Mouse (Mus musculus) CH12.LX (cell line): ENCODE data around the gene Ccdc182.

Experiments
- BHLHE40 ChIP-seq: IDR thresholded peaks from 2 replicates; pipeline ENCODE4 v1.6.1; 2011; ENCODE audit warnings: mild to moderate bottlenecking, low read depth, low read length, improper control_type of control experiment
- CTCF ChIP-seq, 2 experiments: IDR thresholded peaks in 1 of 2; conservative IDR thresholded peaks in 1 of 2; 2 replicates each; pipeline ENCODE4 v1.5.1; 2011 to 2012; ENCODE audit warnings: low read depth in 2 of 2, low read length in 2 of 2, improper control_type of control experiment in 1 of 2, inconsistent platforms in 1 of 2, mild to moderate bottlenecking in 1 of 2, moderate library complexity in 1 of 2
- E2F4 ChIP-seq: IDR thresholded peaks from 2 replicates; pipeline ENCODE4 v1.6.1; 2011; ENCODE audit warnings: low read depth, low read length, improper control_type of control experiment; ENCODE audit not compliant: insufficient replicate concordance
- HCFC1 ChIP-seq: IDR thresholded peaks from 2 replicates; pipeline ENCODE4 v1.6.1; 2012; ENCODE audit warnings: low read depth, mild to moderate bottlenecking, inconsistent platforms, low read length, improper control_type of control experiment
- KAT2A ChIP-seq: IDR thresholded peaks from 2 replicates; pipeline ENCODE4 v1.6.1; 2012; ENCODE audit warnings: low read length, improper control_type of control experiment, inconsistent platforms; ENCODE audit not compliant: insufficient replicate concordance
- MAFK ChIP-seq: IDR thresholded peaks from 2 replicates; pipeline ENCODE4 v1.6.1; 2011; ENCODE audit warnings: low read length, improper control_type of control experiment; ENCODE audit not compliant: insufficient replicate concordance
- MAZ ChIP-seq: IDR thresholded peaks from 2 replicates; pipeline ENCODE4 v1.6.1; 2012; ENCODE audit warnings: low read depth, mild to moderate bottlenecking, inconsistent platforms, low read length, improper control_type of control experiment, moderate library complexity
- MEF2A ChIP-seq: IDR thresholded peaks from 2 replicates; pipeline ENCODE4 v1.6.1; 2014; ENCODE audit warnings: low read depth, mild to moderate bottlenecking, inconsistent platforms, low read length, improper control_type of control experiment, borderline replicate concordance
- NELFE ChIP-seq: IDR thresholded peaks from 2 replicates; pipeline ENCODE4 v1.6.1; 2011; ENCODE audit warnings: low read depth, low read length, improper control_type of control experiment
- POLR2A ChIP-seq: IDR thresholded peaks from 2 replicates; pipeline ENCODE4 v1.6.1; 2011; ENCODE audit warnings: low read depth, mild to moderate bottlenecking, improper control_type of control experiment, low read length
- RCOR1 ChIP-seq: conservative IDR thresholded peaks from 2 replicates; pipeline ENCODE4 v1.6.1; 2012; ENCODE audit warnings: low read depth, mild to moderate bottlenecking, inconsistent platforms, low read length, improper control_type of control experiment
- SIN3A ChIP-seq: IDR thresholded peaks from 2 replicates; pipeline ENCODE4 v1.6.1; 2012; ENCODE audit warnings: low read length, improper control_type of control experiment, inconsistent platforms
- ZMIZ1 ChIP-seq: IDR thresholded peaks from 2 replicates; pipeline ENCODE4 v1.6.1; 2012; ENCODE audit warnings: low read depth, mild to moderate bottlenecking, inconsistent platforms, low read length, improper control_type of control experiment

DNA sequence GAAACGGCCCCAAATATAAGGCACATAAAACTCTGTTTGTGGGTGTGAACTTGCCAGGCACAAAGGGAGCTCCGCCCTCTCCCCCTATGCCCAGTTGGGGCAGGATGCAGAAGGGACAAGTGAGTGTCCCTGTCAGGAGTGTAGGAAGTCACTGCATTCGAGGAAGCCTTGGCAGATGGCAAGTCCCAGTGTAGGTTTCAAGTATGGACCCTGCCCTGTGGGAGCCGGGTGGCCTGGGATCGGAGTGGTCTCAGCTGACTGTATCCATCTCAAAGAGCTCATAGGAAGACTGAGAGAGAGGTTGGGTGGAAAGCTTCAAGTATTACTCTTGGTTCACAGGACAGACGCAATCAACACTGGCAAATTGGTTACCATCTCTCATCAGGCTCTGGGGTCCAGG is 17.9 kb upstream of the Ccdc182 start:
- TF ChIP-seq RCOR1 (no peak), KAT2A (no peak), MAFK (no peak), MAZ (no peak), CTCF (conservative IDR thresholded peaks at IDR 0.05 in 1 of 2, IDR thresholded peaks at IDR 0.05 in 1 of 2; ENCODE audit: low read depth in 2 of 2, low read length in 2 of 2) (no peak), HCFC1 (no peak), E2F4 (no peak), MEF2A (no peak), SIN3A (no peak), NELFE (no peak), ZMIZ1 (no peak), BHLHE40 (no peak), POLR2A (no peak)
